ENCODE assay signal across 13 mouse cellular contexts in the genomic region with DNA sequence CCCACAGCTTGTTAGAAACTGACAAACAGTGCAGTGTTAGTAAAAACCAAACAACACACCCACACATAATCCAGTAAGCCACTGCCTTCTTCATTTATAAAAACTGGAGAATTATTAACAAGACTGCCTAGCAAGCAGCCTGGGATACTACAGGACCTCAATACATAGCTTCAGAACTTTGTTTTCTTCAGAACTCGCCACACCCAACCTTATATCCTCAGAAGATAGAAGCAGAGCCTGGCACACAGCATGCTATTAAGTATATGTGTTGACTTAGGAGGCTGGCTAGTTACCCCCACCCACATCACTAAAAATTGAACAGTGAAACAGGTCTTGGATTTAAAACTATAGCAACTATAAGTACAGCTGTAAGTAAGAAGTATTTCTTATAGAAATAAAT.
"Had no signal": no experiment of that assay in that cellular context is flagged by ENCODE, and none has a peak within 500 bp of the region (broad histone marks: within the 10 kb centered on the region; RNA-seq: fewer than 3 reads in every experiment).

No protein-coding gene starts in this region.

- DNase-seq: kidney, adult 8-10 months; kidney, postnatal 25 days; left cerebral cortex, postnatal 4 days; lung, embryonic 14.5 days; lung, postnatal 10 days; lung, postnatal 4 days; midbrain, embryonic 14.5 days; retina, postnatal 1 day; right cerebral cortex, postnatal 4 days had no signal

- H3K4me1 ChIP-seq: limb, embryonic 13.5 days; midbrain, embryonic 10.5 days; neural tube, embryonic 12.5 days had no signal

- H3K27ac ChIP-seq: limb, embryonic 13.5 days; liver, embryonic 14.5 days; midbrain, embryonic 10.5 days; neural tube, embryonic 12.5 days had no signal

- H3K4me3 ChIP-seq: limb, embryonic 13.5 days; midbrain, embryonic 10.5 days; neural tube, embryonic 12.5 days had no signal

- H3K9me3 ChIP-seq: limb, embryonic 13.5 days; midbrain, embryonic 10.5 days; neural tube, embryonic 12.5 days had no signal

- H3K27me3 ChIP-seq: limb, embryonic 13.5 days; neural tube, embryonic 12.5 days had no signal

- H3K4me2 ChIP-seq: limb, embryonic 13.5 days; lung, embryonic 14.5 days; neural tube, embryonic 12.5 days had no signal

- H3K9ac ChIP-seq: limb, embryonic 13.5 days; liver, embryonic 14.5 days; lung, embryonic 14.5 days; neural tube, embryonic 12.5 days had no signal
